Mouse (Mus musculus) left cerebral cortex, adult 2 months (tissue): ENCODE measurements around the gene Fbxl7. TPM values are rescaled to one million over a fixed set of nuclear protein-coding genes. Genes with fewer than 3 reads are reported as not detected.

Experiments
- DNase-seq, 2 experiments: peaks; one replicate each; pipeline ENCODE4 v3.0.0; 2021 to 2022; ENCODE audit warnings: low spot score in 2 of 2, mixed read lengths in 1 of 2; ENCODE audit errors: extremely low spot score in 1 of 2
- H3K27ac ChIP-seq: fragments of 200-600 bp; 2 replicates; pipeline ENCODE4 v1.8.1; 2022
- H3K4me3 ChIP-seq: fragments of 200-600 bp; 2 replicates; pipeline ENCODE4 v1.8.1; 2022
- CTCF ChIP-seq: fragments of 200-600 bp; IDR thresholded peaks from 2 replicates; pipeline ENCODE4 v1.8.1; 2022; ENCODE audit warnings: antibody characterized with exemption, mild to moderate bottlenecking, moderate library complexity
- intact Hi-C: fragments of 180-260 bp; cut with DNase I; formaldehyde crosslinking; loops from one replicate; pipeline ENCODE4 v1.15.1; 2025
- total RNA-seq, 2 experiments: library from RNA; stranded (reverse); gene quantifications; 2 replicates each; pipeline ENCODE4 v1.2.3; 2021

Gene Fbxl7
- total RNA-seq, 2 experiments from 2014 or later = 1.9 to 2.3 TPM

DNA sequence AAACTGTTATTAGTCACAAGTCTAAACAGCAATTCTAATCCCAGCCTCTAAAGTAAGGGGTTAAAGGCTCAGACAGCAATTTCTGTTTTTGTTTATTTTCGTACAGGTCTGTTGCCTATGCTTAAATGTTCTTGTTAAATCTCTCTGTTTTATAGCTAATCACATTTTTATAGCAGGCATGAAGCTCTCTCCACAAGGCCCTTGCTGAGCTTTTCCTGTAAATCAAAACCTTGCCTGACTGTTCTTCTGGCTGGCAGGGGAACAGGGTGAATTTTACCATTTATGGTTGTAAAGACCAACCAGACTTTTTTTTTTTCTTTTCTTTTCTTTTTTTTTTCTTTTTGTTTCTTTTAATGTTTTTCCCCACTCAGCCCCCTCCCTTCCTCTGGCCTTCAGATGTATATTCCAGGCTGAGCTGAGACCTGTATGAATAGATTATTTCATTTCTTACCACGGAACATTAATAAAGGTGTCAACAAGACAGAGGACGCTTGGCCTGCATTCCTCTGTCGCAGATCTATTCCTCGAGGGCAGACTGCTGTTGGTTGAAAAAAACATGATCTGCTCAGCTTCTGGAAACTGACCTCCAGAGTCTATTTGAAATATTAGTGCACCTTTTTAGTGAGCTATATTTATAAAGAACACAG is 176.9 kb downstream of the Fbxl7 start:
- no peak overlapping the region for H3K4me3 ChIP-seq
- intact Hi-C loops = no loop called here
- TF ChIP-seq CTCF = no peak
- H3K27ac ChIP-seq = no peak overlapping the region
- no peak for DNase-seq

DNA sequence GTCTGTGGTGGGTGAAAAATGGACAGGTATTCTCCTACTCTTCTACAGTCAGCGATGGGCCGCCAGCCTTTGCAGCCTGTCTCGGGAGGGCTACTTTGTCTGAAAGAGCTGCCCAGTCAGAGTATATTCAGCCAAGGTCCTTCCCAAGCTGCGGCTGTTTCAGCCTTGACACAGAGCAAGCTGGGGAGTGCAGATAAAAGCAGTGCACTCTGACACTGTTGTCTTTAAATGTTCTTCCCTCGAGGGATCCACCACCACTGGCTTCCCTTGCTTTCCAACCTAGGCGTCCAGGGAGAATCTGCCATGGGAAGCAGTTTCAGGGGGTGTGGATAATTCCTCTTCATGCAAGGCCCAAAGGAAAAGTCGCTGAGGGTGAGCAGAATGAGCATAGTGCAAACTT is 177.4 kb downstream of the Fbxl7 start:
- DNase-seq = no peak
- no peak overlapping the region for H3K4me3 ChIP-seq
- no peak for TF ChIP-seq CTCF
- H3K27ac ChIP-seq = no peak overlapping the region
- intact Hi-C loops = no loop called here

DNA sequence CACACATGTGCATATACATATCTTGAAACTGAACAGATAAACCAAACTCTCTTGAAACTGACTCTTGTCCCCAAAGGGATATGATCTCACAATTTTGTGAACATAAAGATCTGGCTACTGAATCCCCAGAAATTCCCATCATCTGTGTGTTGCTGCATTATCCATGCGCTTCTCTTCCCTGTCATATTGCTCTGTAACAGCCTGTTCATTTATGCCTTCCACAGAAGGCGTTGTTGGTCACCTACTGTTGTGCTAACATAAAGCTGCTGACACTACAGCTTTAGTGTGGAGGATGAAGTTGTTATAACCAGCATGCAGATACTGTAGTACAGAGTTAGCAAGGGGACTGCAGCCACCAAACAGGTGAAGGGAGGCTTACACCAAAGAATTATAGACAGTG is 179.2 kb downstream of the Fbxl7 start:
- no peak for DNase-seq
- no peak overlapping the region for H3K4me3 ChIP-seq
- no peak for TF ChIP-seq CTCF
- intact Hi-C loops = no loop called here
- no peak overlapping the region for H3K27ac ChIP-seq

DNA sequence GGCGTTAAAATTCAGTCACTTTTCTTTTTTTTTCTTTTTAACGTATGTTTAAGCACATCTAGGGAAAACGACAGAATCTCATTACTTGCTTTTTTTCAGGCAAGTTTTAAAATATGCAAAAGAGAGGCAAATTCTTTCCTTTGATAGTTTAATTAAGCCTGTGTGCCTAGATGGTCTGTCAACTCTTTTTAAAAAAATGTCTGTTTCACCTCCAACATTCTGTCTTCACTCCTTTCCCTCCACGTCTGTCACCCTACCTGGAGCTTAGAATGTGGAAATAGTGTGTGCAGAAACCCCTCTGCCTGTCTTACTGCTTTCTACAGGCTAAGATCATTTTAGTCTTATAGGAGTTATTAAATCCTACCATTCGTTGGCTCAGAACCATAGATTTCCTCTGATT is 179.7 kb downstream of the Fbxl7 start:
- DNase-seq = no peak
- intact Hi-C loops = no loop called here
- Histone ChIP-seq H3K27ac (no peak overlapping the region), H3K4me3 (no peak overlapping the region)
- no peak for TF ChIP-seq CTCF

DNA sequence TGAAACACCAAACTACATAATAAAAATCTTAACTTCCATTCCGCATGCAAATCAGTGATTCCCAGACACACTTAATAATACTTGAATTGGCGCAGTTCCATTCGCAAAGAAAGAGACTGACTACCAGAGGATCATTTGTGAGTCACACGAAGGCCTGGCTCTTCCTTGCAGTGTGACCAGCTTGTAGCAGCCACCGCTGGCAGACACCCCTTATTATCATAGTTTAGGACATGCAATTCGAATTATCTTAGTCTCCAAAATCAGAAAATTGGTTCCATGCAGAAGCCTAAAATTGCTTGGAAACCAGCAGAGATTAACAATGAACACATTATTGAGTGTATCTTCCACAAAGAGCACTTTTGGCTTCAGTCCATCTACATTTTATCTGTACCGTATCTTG is 183.1 kb downstream of the Fbxl7 start:
- DNase-seq = no peak
- intact Hi-C loops = no loop called here
- TF ChIP-seq CTCF = no peak
- no peak overlapping the region for H3K27ac ChIP-seq
- H3K4me3 ChIP-seq = no peak overlapping the region

DNA sequence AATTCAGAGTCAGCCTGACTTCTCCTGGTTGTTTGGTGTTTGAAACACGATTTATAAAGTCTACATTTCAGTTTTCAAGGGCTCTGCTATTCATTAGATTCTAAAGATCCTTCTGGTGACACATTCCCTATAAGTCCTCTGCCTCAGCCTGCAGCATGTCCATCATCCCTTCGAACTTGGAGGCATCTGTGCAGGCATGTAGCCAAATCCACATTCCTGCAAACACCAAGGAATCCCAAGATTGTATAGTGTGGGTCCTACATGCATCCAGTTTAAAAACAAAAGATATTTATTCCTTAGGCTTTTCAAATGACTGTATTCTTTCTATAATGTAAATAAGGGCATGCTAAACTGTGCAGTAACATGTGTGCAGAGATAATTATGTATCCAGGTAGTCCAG is 190.4 kb downstream of the Fbxl7 start:
- intact Hi-C loops = no loop called here
- no peak overlapping the region for H3K4me3 ChIP-seq
- DNase-seq = no peak
- no peak overlapping the region for H3K27ac ChIP-seq
- no peak for TF ChIP-seq CTCF

DNA sequence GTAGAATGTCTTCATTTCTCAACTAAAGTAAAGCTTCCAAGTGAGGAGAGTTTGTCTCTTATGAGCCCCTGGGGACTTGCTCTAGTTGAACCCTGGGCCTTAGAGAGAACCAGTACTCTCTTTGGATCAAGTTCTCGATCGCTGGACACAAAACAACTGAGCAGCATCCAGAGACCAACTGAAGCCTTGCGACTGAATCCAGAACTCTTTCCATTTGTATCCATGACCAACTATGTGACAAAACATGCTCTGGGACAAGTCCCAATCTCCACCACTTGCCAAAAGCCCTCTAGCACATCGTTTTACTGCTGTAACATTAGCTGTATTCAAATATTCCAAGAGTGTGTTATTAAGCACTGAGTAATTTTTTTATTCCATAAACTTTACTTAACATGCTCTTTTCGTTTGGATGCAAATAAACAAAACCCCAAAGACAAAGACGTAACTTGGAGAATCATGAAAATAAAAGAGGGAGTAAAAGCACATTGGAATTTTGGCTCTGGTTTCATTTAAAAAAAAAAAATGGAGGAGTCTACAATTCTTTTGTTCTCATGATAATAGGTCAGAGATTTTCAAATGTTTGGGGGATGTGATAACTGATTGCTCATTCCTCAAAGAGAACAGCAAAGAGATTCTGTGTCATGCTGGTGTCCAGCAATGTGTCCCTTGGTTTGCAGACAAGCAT is 192.1 kb downstream of the Fbxl7 start:
- H3K4me3 ChIP-seq = no peak overlapping the region
- no peak for DNase-seq
- intact Hi-C loops = no loop called here
- no peak for TF ChIP-seq CTCF
- H3K27ac ChIP-seq = no peak overlapping the region

DNA sequence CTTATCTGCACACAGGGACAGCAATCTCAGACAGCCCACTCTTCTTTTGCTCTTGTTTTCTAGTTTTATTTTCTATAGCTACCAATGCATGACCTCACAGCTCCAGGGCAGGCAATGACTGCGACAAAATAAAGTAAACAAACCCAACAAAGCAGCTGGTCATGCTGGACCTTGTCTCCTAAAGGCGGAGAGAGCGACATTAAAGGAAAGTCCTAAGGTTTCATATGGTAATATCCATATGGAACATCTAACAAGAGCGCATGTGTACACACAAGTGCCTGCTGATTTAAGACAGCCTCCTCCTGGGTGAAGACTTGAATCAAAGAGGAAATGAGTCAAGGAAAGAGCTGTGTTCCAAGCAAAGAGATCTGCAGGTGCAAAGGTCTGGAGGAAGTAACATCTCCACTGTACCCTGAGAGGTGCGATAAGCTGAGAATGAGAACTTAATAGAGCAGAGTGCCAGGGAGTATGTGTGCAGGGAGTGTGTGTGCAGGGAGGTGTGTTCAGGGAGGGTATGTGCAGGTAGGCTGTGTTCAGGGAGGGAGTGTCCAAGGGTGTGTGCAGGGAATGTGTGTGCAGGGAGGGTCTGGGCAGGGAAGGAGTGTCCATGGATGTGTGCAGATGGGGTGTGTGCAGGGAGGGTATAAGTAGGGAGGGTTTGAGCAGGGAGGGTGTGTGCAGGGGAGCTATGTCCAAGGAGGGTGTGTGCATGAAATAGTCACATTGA is 193.3 kb downstream of the Fbxl7 start:
- Histone ChIP-seq H3K4me3 (no peak overlapping the region), H3K27ac (no peak overlapping the region)
- intact Hi-C loops = no loop called here
- TF ChIP-seq CTCF = no peak
- DNase-seq = no peak

DNA sequence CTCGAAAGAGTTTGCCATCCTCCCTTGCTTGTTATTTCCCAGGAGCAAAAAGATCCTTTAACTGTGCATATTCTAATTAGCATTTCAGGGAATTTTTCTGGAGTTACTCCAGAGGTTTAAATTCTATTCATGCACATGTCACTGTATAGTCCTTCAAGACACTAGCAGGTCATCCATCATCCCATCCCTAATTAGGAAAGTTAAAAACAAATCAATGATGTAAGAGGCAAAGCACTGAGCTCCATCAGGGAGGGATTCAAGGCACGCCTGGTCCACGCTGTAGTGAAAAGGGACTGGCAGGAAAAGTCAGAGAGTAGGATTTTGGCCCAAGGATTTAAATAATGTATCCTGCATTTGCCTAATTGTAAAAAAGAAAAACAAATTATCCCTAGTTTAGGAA is 202.3 kb downstream of the Fbxl7 start:
- H3K27ac ChIP-seq = no peak overlapping the region
- no peak for TF ChIP-seq CTCF
- no peak for DNase-seq
- intact Hi-C loops = no loop called here
- H3K4me3 ChIP-seq = no peak overlapping the region

DNA sequence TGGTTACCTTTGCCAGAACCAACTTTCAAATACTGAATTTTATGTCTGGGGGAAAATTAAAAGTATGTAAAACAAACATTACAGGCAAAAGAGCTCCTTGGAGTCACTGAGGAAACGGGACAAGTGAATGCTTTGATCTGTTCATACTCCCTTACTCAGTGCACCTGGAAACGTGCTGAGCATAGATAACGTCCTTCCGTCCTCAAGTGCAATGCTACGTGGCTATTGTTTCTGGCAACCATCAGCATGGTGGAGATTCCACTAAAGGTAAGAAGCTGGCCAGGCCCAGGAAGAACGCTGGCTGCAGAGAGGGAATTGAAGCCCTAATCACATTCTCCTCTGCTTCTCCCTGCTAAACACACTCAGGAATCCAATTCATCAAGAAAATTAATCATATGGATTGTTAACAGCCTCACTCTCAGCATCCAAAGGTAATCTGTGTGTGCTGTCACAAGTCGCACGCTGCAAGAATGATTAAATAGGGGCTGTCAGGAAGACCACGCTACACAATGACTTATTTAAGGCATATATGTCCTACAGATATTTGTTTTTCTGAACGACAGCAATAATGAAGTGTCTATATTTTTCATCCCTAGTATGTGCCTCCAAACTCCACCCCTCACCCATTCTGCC is 206.8 kb downstream of the Fbxl7 start:
- DNase-seq = no peak
- Histone ChIP-seq H3K4me3 (no peak overlapping the region), H3K27ac (no peak overlapping the region)
- intact Hi-C loops = no loop called here
- no peak for TF ChIP-seq CTCF

DNA sequence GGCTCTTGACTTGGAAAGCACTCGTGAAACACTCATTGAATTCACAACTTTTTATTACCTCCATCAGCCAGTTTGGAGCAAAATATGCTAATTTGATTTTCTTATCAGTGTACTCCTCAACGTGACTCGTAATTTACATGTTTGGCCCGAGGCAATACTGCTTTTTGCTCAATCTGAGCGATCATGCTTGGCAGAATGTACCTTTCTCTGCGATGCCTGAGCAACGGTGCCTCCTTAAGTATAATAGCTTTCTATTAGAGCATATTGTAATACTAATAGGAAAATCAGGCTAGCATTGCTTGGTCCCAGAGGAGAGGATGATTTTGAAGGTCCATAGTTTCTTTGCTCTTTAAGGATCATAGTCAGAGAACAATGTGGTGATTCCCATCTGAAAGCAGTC is 207.7 kb downstream of the Fbxl7 start:
- Histone ChIP-seq H3K27ac (no peak overlapping the region), H3K4me3 (no peak overlapping the region)
- DNase-seq = no peak
- no peak for TF ChIP-seq CTCF
- intact Hi-C loops = no loop called here

DNA sequence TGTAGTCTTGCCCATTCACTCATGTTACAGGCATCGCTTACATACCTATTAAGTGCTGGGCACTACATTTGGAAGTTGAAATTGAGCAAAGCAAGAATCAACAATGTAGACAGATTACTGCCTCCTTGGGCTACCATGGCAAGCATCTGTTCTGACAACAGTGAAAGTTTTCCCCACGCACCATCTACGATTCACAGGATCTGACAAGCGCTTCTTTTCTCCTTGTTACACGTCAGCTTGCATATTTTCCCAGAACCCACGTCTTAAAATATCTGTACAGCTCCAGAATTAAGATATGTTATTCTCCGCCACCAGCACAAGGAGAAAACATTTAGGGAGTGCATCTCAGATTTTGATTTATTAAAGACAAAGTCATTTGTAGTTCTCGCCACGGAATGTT is 213.1 kb downstream of the Fbxl7 start:
- no peak for DNase-seq
- Histone ChIP-seq H3K4me3 (no peak overlapping the region), H3K27ac (no peak overlapping the region)
- TF ChIP-seq CTCF = no peak
- intact Hi-C loops = no loop called here
